Mouse (Mus musculus) lung, postnatal 0 days (tissue): ENCODE measurements at regions not wholly inside any gene's neighbourhood (a gene's known extent, or its start where the extent isn't known, plus 50 kb on each side); places are given as distances from the start of the nearest gene placed in this dataset.

Experiments used
- CTCF ChIP-seq: IDR thresholded peaks from 2 replicates; pipeline ENCODE4 v1.5.1; 2016; ENCODE audit warnings: antibody characterized with exemption, mild to moderate bottlenecking
- EP300 ChIP-seq: IDR thresholded peaks from 2 replicates; pipeline ENCODE4 v1.6.1; 2016; ENCODE audit warnings: antibody characterized with exemption, mild to moderate bottlenecking, control low read depth

DNA sequence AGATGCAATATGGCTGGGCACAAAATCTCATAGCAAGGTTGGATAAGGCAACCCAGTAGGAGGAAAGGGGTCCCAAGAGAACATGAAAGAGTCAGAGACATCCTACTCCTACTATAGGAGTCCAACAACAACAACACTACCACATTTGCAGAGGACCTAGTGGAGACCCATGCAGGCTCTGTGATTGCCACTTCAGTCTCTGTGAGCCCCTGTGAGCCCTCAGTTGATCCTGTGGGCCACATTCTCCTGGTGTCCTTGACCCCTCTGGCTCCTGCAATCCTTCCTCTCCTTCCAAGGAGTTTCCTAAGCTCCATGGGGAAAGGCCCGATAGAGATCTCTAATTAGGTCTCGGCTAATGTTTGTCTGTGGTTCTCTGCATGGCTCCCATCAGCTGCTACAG is 72.3 kb upstream of the Sh3gl3 start:
- TF ChIP-seq EP300 = no peak
- TF ChIP-seq CTCF = no peak
